Comparison of ENCODE assay signal across 11 mouse cellular contexts in genomic region chr15:7213683-7214082, GRCm38 (mm10).
DNase-seq lines count a peak whose midpoint lies in the region; ATAC-seq and TF ChIP-seq lines count a peak whose summit lies in the region.
"Had no signal": no experiment of that assay in that cellular context is flagged by ENCODE, and none has a peak within 500 bp of the region (broad histone marks: within the 10 kb centered on the region; RNA-seq: fewer than 3 reads in every experiment).

No protein-coding gene starts in this region.

- peak; percentile 56 for DNase-seq in adrenal gland, adult 2 months
- DNase-seq in gastrocnemius, postnatal 4 days (ENCODE audit: low spot score in 2 of 2) = peak; percentile 43 to 72
- DNase-seq in lung, postnatal 10 days = peak; percentile 80
- no peak for DNase-seq in cerebellum, postnatal 14 days
- DNase-seq in kidney, adult 11 months = no peak
- DNase-seq in embryo, embryonic 10.5 days (ENCODE audit: low spot score) = no peak
- DNase-seq: right cerebral cortex, postnatal 25 days had no signal

- no peaks in the 10 kb centered on the region for H3K27me3 ChIP-seq in intestine, embryonic 15.5 days (replicated peaks)
- no peaks in the 10 kb centered on the region for H3K27me3 ChIP-seq in intestine, postnatal 0 days (replicated peaks; ENCODE audit: control insufficient read depth, insufficient read depth, low read length)

- H3K36me3 ChIP-seq in intestine, embryonic 15.5 days = no peaks in the 10 kb centered on the region
- H3K36me3 ChIP-seq in intestine, postnatal 0 days (ENCODE audit: control insufficient read depth, insufficient read depth) = no peaks in the 10 kb centered on the region

- H3K9ac ChIP-seq in intestine, embryonic 15.5 days = no peak overlapping the region
- no peak overlapping the region for H3K9ac ChIP-seq in intestine, postnatal 0 days (ENCODE audit: low read depth, low read length)
- H3K9ac ChIP-seq: liver, embryonic 14.5 days had no signal

- 0 out of 2 replicates have a peak overlapping the region, but pooled peaks have one; percentile 36 for H3K27ac ChIP-seq in intestine, embryonic 15.5 days
- no peak overlapping the region for H3K27ac ChIP-seq in intestine, postnatal 0 days (ENCODE audit: low read depth, low read length)
- H3K27ac ChIP-seq: liver, embryonic 14.5 days had no signal

- peak; percentile 70; the same call in 1 of the 2 replicates for ATAC-seq in intestine, embryonic 15.5 days
- no peak; the same call in 1 of the 2 replicates for ATAC-seq in intestine, postnatal 0 days
- ATAC-seq: inflammation-experienced regulatory T-cells, adult 6 months had no signal

- H3K4me2 ChIP-seq in intestine, embryonic 15.5 days (replicated peaks) = no peak overlapping the region
- no peak overlapping the region for H3K4me2 ChIP-seq in intestine, postnatal 0 days (replicated peaks; ENCODE audit: low read depth)

- WGBS in intestine, embryonic 15.5 days = 19% methylated on average over 1 of the region's 1 CpGs
- WGBS in intestine, postnatal 0 days = 10% methylated on average over 1 of the region's 1 CpGs

- TF ChIP-seq CTCF in intestine, postnatal 0 days (IDR thresholded peaks at IDR 0.05; ENCODE audit: low read depth) = no peak

- H3K4me3 ChIP-seq in intestine, embryonic 15.5 days (replicated peaks) = no peak overlapping the region
- H3K4me3 ChIP-seq in intestine, postnatal 0 days (ENCODE audit: low read depth, low read length) = no peak overlapping the region

- H3K4me1 ChIP-seq in intestine, embryonic 15.5 days (replicated peaks) = 0 out of 2 replicates have a peak, but pooled peaks cover 3% of the 10 kb centered on the region
- H3K4me1 ChIP-seq in intestine, postnatal 0 days (replicated peaks; ENCODE audit: control insufficient read depth, insufficient read depth, low read length) = no peaks in the 10 kb centered on the region

- H3K9me3 ChIP-seq in intestine, embryonic 15.5 days = no peaks in the 10 kb centered on the region
- no peaks in the 10 kb centered on the region for H3K9me3 ChIP-seq in intestine, postnatal 0 days (ENCODE audit: control insufficient read depth)

Comparison
In these comparisons a context has a peak if more than half of its experiments do, and no peak if none do; other contexts are left out.
1. DNase-seq: peak in adrenal gland, adult 2 months (single experiment), gastrocnemius, postnatal 4 days (2 of 2) and lung, postnatal 10 days (single experiment); none in cerebellum, postnatal 14 days (0 of 2), kidney, adult 11 months (single experiment) and embryo, embryonic 10.5 days (single experiment).